Mouse (Mus musculus) c-Kit-positive CD71-positive TER-119-positive erythroid progenitor cells, embryonic 14.5 days (primary cell): ENCODE data around the gene Ubqln1.
A peak's percentile ranks its signal among the peaks of the same experiment; 100 is the strongest.

ENCODE experiments used
- DNase-seq: peaks from one replicate; pipeline ENCODE4 v3.0.0-alpha.2; 2013; ENCODE audit warnings: low spot score

The Ubqln1 gene

DNA sequence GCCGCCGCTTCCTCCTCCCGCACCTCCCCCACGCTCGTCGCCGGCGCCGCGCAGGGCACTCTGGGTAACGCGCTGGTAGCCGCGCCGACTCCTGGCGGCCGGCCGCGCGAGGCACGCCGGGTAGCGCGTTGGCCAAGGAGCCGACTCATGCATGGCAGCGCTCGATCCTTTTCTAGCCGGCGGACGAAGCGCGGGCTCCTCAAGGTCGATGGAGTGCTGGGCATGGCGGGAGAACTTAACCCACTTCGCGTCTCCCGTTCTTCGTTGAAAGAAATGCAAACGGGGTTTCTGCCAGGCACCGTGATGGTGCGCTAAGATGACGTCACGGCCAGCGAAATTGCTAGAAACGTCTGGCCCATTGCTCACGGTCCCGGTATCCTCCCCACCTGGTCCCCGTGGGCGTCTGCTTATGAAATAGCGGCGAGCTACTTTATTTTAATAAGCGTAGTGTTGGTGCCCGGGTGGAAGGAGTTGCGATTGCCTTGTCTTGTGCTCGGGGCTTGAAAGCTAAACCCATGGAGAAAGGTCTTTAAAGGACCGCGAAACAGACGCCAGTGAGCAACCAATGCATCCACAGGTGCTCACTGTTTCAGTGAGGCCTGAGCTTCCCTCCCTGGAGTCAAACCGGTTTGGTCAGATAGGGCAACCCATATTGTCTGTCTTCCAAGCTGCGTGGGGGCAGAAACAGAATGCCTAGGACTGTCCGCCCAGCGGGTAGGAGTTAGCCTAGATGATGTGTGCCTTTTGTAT lies at the start of gene Ubqln1:
Gene Ubqln1, minus strand, starts transcription at position 62 of the 750 bp plus-strand sequence.
- DNase-seq = peak; percentile 86

GRCm38 (mm10) chr13:58263546-58263945 lies 48.1 kb upstream of the Ubqln1 start:
- DNase-seq = no peak

DNA sequence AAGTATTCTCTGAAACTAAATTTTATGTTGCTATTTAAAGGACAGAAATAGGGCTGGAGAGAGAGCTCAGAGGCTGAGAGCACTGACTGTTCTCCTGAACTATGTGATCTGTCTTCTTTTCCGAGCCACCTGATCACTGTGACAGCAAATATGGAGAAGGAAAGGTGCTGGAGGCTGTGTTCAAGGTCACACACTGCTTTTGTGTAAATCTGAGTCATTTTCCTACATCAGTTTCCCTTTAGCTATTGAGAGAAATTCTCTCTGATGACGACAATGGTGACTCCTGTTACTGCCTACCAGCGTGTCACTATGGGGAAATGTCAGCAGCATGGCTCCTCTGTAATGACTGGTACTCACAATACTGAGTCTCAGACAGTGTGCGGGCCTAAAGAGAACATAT lies 46.2 kb upstream of the Ubqln1 start:
- DNase-seq = no peak

DNA sequence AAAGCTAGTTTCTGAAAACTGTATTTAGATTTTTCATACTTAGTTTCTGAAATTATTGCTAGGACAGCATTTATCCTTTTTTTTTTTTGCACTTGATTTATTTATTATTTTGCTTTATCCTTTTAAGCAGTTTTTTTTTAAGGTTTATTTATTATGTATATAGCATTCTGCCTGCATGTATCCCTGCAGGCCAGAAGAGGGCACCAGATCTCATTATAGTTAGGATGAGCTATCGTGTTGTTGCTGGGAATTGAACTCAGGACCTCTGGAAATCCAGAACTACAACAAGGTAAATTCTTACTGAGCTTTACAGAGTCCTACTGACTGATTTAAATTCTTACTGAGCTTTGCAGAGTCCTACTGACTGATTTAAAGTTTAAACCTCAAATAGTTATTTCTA lies 37.8 kb upstream of the Ubqln1 start:
- DNase-seq = no peak

GRCm38 (mm10) chr13:58248957-58249356 lies 33.5 kb upstream of the Ubqln1 start:
- no peak for DNase-seq

GRCm38 (mm10) chr13:58236536-58236935 lies 21.1 kb upstream of the Ubqln1 start:
- no peak for DNase-seq

GRCm38 (mm10) chr13:58232611-58233010 lies 17.2 kb upstream of the Ubqln1 start:
- no peak for DNase-seq

DNA sequence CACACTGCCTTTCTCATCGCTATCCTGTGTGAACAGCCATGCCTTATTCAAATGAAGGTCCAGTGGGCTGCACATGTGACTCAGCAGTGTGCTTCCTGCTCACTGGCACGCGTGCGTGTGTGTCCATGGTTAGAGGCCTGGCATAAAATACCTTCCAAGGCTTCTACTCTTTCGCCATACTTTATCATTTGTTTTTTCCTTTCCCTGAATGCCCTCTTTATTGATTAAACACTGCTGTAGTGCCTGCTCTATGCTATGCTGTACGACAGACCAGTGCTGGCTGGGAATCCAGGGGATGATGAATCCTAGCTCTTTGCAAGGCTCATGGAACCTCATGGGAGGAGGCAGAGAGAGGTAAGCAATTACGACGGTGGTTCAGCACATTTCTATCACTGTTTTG lies 16.6 kb upstream of the Ubqln1 start:
- DNase-seq = no peak

DNA sequence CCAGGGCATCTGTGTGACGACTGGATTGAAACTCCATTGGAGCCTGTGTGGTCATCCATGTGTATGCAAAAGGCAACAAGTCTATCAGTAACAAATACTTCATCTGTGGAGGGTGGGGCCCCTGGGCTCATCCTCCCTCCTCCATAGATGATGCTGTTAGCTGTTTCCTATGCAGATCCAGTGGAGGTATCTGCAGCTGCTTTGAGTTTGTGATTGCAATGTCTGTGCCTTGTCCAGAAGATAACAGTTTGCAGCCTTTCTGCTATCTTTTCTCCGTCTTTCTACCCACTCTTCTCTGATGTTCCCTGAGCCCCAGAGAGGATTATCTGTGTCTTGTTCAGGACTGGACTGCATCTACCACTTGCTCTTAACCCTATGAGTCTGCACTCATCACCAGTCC lies 13.2 kb upstream of the Ubqln1 start:
- DNase-seq = no peak

- DNase-seq = no peak
Measured at GRCm38 (mm10) chr13:58225694-58226093, 10.2 kb upstream of the Ubqln1 start.

DNA sequence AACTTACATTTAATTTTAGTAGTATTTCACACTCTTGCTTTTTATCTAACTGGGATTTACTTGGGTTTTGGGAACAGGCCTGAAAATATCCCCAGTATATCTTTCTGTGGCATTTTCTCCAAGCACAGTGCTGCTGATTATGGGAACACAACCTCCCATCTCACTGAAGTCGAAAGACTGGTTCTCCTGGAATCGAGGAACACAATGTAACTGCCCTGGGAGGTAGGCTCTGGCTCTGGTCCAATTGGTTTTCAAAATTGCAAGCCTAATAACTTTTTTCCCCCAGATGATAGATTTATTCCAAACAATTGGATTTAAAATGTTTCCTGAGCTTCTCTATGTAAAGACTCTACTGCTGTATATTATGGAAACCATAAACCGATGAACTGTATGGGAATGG lies 4.8 kb upstream of the Ubqln1 start:
- DNase-seq = no peak

- no peak for DNase-seq
Measured at GRCm38 (mm10) chr13:58217536-58217935, 2.1 kb upstream of the Ubqln1 start.

DNA sequence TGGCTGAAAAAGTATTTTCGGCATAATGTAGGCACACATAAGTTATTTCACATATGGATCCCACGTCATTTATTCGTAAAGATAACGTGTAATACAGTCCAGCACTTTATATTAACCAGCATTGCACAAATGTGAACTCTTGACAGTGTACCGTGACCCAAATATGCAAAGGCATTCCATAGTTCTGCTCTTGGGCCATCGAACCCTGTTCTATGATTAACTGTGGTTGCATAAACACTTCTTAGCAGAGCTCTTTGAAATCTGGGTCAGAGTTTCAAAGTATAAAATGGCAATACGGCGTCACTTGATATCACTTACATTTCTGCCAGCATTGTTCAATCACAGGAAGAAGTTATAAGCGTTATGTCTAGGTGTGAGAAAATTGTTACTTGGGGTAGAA lies 942 bp upstream of the Ubqln1 start:
- no peak for DNase-seq

- DNase-seq = no peak
Measured at GRCm38 (mm10) chr13:58215253-58215591, 231 bp downstream of the Ubqln1 start.

DNA sequence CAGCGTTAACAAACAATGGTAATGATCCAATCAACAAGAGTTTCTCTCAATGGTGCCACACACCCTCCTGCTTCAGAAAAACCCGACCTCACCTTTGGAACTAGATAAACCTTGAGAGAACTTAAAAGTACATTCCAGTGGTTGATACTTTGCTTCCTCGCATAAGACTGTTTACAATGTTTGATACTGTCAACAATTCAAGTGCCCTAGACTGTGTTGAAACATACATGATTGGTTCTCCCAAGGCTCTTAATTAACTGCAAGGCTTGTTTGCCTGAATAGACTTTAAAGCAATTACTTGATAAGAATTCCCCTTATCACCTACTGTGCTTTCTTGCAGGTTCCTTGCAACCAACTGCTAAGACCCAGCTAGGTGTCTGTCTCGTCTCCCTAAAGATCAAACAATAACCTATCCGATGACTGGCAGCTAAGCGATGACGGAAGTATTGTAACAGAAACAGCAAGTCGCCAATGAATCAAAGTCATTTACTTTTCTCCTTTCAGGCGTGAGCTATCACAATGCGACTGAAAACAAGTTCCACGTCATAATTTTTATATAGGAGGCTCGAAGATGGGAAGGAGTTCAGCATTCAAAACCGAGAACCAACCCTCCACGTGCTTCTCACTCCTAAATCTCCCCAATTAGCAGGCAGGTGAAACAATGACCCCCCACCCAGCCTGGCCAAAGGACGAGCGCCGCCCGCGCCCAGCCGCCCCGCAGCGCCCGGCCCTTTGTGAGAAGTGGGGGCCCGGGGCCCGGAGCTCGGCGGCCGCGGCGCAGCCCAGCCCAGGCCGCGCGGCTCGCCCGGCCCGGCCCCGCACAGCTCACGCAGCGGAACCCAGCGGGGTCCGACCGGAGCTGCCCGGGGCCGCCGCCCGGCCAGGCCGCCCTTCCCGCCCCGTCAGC lies 854 bp downstream of the Ubqln1 start:
- DNase-seq = peak; percentile 31

GRCm38 (mm10) chr13:58213801-58214200 lies 1.7 kb downstream of the Ubqln1 start:
- DNase-seq = no peak

DNA sequence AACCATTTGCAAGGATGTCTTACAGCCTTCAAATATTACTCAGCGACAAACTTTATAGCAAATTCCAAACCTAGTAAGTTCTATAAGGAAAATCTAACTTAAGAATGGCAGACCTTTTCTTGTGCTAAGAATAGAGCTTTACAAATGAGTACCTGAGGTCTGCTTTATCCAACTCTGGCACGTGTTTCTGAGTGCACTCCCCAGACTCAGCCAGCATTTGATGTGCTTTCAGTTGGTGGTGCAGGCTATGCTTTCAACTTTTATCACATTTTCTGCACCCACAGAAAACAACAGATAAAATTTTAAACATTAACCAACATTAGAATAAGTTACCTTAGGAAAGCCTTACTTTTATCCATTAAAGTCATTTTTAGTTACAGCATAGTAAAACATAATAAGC lies 2.9 kb downstream of the Ubqln1 start:
- DNase-seq = no peak

GRCm38 (mm10) chr13:58210441-58210840 lies 5.0 kb downstream of the Ubqln1 start:
- DNase-seq = no peak

DNA sequence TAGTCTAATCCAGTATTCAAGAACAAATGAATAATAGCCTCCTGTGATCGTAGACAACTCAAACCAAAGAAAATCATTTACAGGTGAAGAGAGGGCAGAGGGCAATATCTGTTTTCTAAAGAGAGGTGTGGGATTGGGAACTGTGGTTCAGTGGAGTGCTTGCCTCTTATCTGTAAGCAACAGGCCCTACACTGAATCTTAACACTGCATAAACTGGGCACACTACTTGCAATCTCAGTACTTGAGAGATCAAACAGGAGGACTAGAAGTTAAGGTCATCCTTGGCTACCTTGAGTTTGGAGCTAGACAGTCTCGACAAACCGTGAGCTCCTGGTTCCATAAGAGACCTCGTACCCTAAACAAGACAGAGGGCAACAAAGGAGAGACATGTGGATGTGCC lies 9.4 kb downstream of the Ubqln1 start:
- no peak for DNase-seq

GRCm38 (mm10) chr13:58204986-58205385 lies 10.5 kb downstream of the Ubqln1 start:
- no peak for DNase-seq

GRCm38 (mm10) chr13:58204202-58204601 lies 11.3 kb downstream of the Ubqln1 start:
- DNase-seq = no peak

DNA sequence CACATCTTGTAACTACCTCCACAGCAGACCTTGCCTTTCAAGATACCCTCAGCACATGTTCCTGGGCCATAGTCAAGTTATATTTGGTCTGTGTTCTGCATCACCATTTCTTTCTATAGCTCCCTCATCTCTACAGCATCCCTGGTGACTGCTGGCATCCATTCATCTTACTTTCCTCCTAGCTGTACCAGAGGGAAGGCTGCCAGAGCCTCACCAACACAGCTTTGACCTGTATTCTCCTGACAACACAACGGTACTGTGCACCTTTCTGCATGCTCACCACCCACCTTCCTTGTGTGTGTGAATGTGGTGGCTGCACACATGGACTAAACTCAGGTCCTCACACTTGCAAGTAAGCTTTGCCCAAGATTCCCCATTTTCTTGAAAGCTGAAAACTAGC lies 12.6 kb downstream of the Ubqln1 start:
- no peak for DNase-seq

GRCm38 (mm10) chr13:58201908-58202307 lies 13.5 kb downstream of the Ubqln1 start:
- no peak for DNase-seq
